Mouse (Mus musculus) kidney, adult 2 months (tissue): ENCODE data around the gene Daglb.

Source experiments
- CTCF ChIP-seq: fragments of 200-500 bp; conservative IDR thresholded peaks from 2 replicates; pipeline ENCODE4 v1.5.1; 2011; ENCODE audit warnings: low read depth, mild to moderate bottlenecking, control low read depth, low read length, moderate library complexity, mixed read lengths; ENCODE audit not compliant: insufficient read depth, insufficient read length
- POLR2A ChIP-seq: fragments of 200-500 bp; IDR thresholded peaks from one replicate; pipeline ENCODE4 v1.6.1; 2011; ENCODE audit warnings: low read depth, low read length, control low read depth

DNA sequence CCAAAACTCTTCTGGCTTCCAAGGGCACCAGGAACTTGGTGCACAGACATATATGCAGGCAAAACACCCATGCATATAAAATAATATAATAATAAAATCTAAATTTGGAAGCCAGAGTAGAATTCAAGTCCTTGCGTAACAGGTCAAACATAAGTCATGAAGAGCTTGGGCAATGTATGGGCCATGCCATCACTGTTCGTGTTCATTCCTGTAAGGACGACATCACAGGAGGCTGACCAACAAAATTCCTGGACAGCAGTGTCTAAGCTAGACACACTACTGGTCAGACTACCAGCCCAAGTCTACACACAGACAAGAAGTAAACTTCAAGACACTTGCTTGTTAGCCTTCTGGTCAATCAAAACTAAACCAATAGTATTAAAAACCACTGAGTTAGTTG is 58.5 kb downstream of the Daglb start:
- TF ChIP-seq POLR2A: no peak
- no peak for TF ChIP-seq CTCF
